Mouse (Mus musculus) limb, embryonic 13.5 days (tissue): ENCODE data around the gene Ubxn7. TPM values are rescaled to one million over a fixed set of nuclear protein-coding genes. Genes with fewer than 3 reads are reported as not detected.
"Not testable (repeated sequence)": the region's sequence is repeated elsewhere in the genome, so short reads cannot be mapped to it uniquely, and the experiment has no call there.

Experiments used
- ATAC-seq: fragments of 200-750 bp; cut with Nextera tagmentation; 2 replicates; pipeline ENCODE4 v1.8.0; 2017; ENCODE audit warnings: low read depth, moderate number of reproducible peaks, moderate TSS enrichment; ENCODE audit not compliant: low FRiP score
- H3K27ac ChIP-seq: fragments of 300-500 bp; sonication (generic); 2 replicates; pipeline ENCODE4 v1.5.1; 2015; ENCODE audit warnings: inconsistent platforms, mild to moderate bottlenecking, moderate library complexity
- H3K27me3 ChIP-seq: fragments of 300-500 bp; sonication (generic); 2 replicates; pipeline ENCODE4 v1.6.1; 2015; ENCODE audit warnings: mild to moderate bottlenecking, inconsistent platforms
- H3K36me3 ChIP-seq: fragments of 300-500 bp; sonication (generic); 2 replicates; pipeline ENCODE4 v1.6.1; 2015; ENCODE audit warnings: inconsistent platforms, mild to moderate bottlenecking, moderate library complexity
- H3K4me1 ChIP-seq: fragments of 300-500 bp; sonication (generic); 2 replicates; pipeline ENCODE4 v1.6.1; 2015; ENCODE audit warnings: inconsistent platforms
- H3K4me2 ChIP-seq: fragments of 300-500 bp; sonication (generic); replicated peaks from 2 replicates; pipeline ENCODE4 v1.6.1; 2015; ENCODE audit warnings: inconsistent platforms, mild to moderate bottlenecking, moderate library complexity
- H3K4me3 ChIP-seq: fragments of 300-500 bp; sonication (generic); 2 replicates; pipeline ENCODE4 v1.5.1; 2015; ENCODE audit warnings: moderate library complexity, mild to moderate bottlenecking, inconsistent platforms
- H3K9ac ChIP-seq: fragments of 300-500 bp; sonication (generic); 2 replicates; pipeline ENCODE4 v1.6.1; 2015; ENCODE audit warnings: mild to moderate bottlenecking, inconsistent platforms
- H3K9me3 ChIP-seq: fragments of 300-500 bp; sonication (generic); 2 replicates; pipeline ENCODE4 v1.6.1; 2016; ENCODE audit warnings: inconsistent platforms
- WGBS: fragments of 180-500 bp; shearing (Covaris S2); methylation state at CpG from one replicate; pipeline ENCODE4 v1.1.7; 2015; 5-methylcytosine and 5-hydroxymethylcytosine counted together
- polyA plus RNA-seq: library from polyadenylated mRNA; unstranded; fragments of >200 nt; fragmentation: Nextera tagmentation; extraction: Ambion mirVana; gene quantifications from 2 replicates; pipeline ENCODE4 v1.2.1, GENCODE M21; 2015

The Ubxn7 gene
- 29.4 and 35.7 TPM in 2 replicates for polyA plus RNA-seq

GRCm38 (mm10) chr16:32332040-32332555, at the start of gene Ubxn7:
TSS of gene Ubxn7 (plus strand) at chr16:32332257.
- WGBS: under 1% methylated on average over 52 of the region's 52 CpGs
- peak within 1 kb of the TSS; percentile 99 for H3K4me3 ChIP-seq

GRCm38 (mm10) chr16:32282608-32283007, 49.4 kb upstream of the Ubxn7 start:
- Histone ChIP-seq H3K4me2 (no peak overlapping the region), H3K9me3 (peaks cover 8% of the 10 kb centered on the region; the same call in 1 of the 2 replicates), H3K27me3 (no peaks in the 10 kb centered on the region), H3K4me1 (peaks cover 31% of the 10 kb centered on the region), H3K36me3 (peaks cover 63% of the 10 kb centered on the region), H3K9ac (no peak overlapping the region), H3K27ac (no peak overlapping the region), H3K4me3 (no peak overlapping the region)
- no peak for ATAC-seq

More at GRCm38 (mm10) chr16:32332040-32332555, at the start of gene Ubxn7:
- H3K27me3 ChIP-seq: no peaks in the 10 kb centered on the region
- no peaks in the 10 kb centered on the region for H3K36me3 ChIP-seq
- peak; percentile 95 for ATAC-seq
- H3K9ac ChIP-seq: peak within 1 kb of the TSS; percentile 99
- peak within 1 kb of the TSS; percentile 61 for H3K4me2 ChIP-seq
- no peaks in the 10 kb centered on the region for H3K9me3 ChIP-seq
- H3K4me1 ChIP-seq: 0 out of 2 replicates have a peak, but pooled peaks cover 19% of the 10 kb centered on the region
- H3K27ac ChIP-seq: peak within 1 kb of the TSS; percentile 97

- 95% methylated on average over 4 of the region's 4 CpGs for whole genome bisulfite sequencing
- no peak overlapping the region for H3K4me3 ChIP-seq
- no peak overlapping the region for H3K27ac ChIP-seq
- no peaks in the 10 kb centered on the region for H3K9me3 ChIP-seq
- H3K4me2 ChIP-seq: no peak overlapping the region
- ATAC-seq: no peak
- H3K36me3 ChIP-seq: peaks cover 59% of the 10 kb centered on the region
- H3K27me3 ChIP-seq: no peaks in the 10 kb centered on the region
- H3K9ac ChIP-seq: no peak overlapping the region
- no peaks in the 10 kb centered on the region for H3K4me1 ChIP-seq
These were observed 40.2 kb upstream of the Ubxn7 start for GRCm38 (mm10) chr16:32291821-32292220.

GRCm38 (mm10) chr16:32299617-32300016, 32.4 kb upstream of the Ubxn7 start:
- not testable (repeated sequence) for ATAC-seq, H3K4me3 ChIP-seq, H3K9me3 ChIP-seq, H3K27ac ChIP-seq, H3K4me1 ChIP-seq, H3K4me2 ChIP-seq, H3K9ac ChIP-seq, H3K27me3 ChIP-seq
- WGBS: 97% methylated on average over 4 of the region's 4 CpGs
- peaks cover 63% of the 10 kb centered on the region for H3K36me3 ChIP-seq

GRCm38 (mm10) chr16:32303046-32303445, 29.0 kb upstream of the Ubxn7 start:
- H3K27me3 ChIP-seq: no peaks in the 10 kb centered on the region
- no peak overlapping the region for H3K27ac ChIP-seq
- H3K4me1 ChIP-seq: no peaks in the 10 kb centered on the region
- no peaks in the 10 kb centered on the region for H3K9me3 ChIP-seq
- no peak overlapping the region for H3K9ac ChIP-seq
- 60% methylated on average over 1 of the region's 1 CpGs for WGBS
- peaks cover 38% of the 10 kb centered on the region for H3K36me3 ChIP-seq
- no peak for ATAC-seq
- H3K4me3 ChIP-seq: no peak overlapping the region
- H3K4me2 ChIP-seq: no peak overlapping the region

GRCm38 (mm10) chr16:32303886-32304285, 28.2 kb upstream of the Ubxn7 start:
- Histone ChIP-seq H3K27ac (no peak overlapping the region), H3K9me3 (no peaks in the 10 kb centered on the region), H3K4me1 (no peaks in the 10 kb centered on the region), H3K27me3 (no peaks in the 10 kb centered on the region), H3K36me3 (peaks cover 29% of the 10 kb centered on the region), H3K4me2 (no peak overlapping the region), H3K9ac (no peak overlapping the region), H3K4me3 (no peak overlapping the region)
- no peak for ATAC-seq
- 95% methylated on average over 7 of the region's 7 CpGs for WGBS

- no peak for ATAC-seq
- Histone ChIP-seq H3K36me3 (no peaks in the 10 kb centered on the region), H3K4me2 (no peak overlapping the region), H3K9me3 (no peaks in the 10 kb centered on the region), H3K27me3 (no peaks in the 10 kb centered on the region; the same call in 1 of the 2 replicates), H3K4me1 (no peaks in the 10 kb centered on the region), H3K4me3 (no peak overlapping the region), H3K9ac (no peak overlapping the region), H3K27ac (no peak overlapping the region)
- 62% methylated on average over 4 of the region's 4 CpGs for WGBS
These were observed 20.1 kb upstream of the Ubxn7 start for GRCm38 (mm10) chr16:32311970-32312369.

GRCm38 (mm10) chr16:32312386-32312785, 19.7 kb upstream of the Ubxn7 start:
- no peak overlapping the region for H3K27ac ChIP-seq
- H3K4me3 ChIP-seq: no peak overlapping the region
- no peaks in the 10 kb centered on the region; the same call in 1 of the 2 replicates for H3K27me3 ChIP-seq
- H3K4me2 ChIP-seq: no peak overlapping the region
- H3K4me1 ChIP-seq: no peaks in the 10 kb centered on the region
- ATAC-seq: no peak
- H3K9me3 ChIP-seq: no peaks in the 10 kb centered on the region
- H3K9ac ChIP-seq: no peak overlapping the region
- WGBS: 28% methylated on average over 5 of the region's 5 CpGs
- H3K36me3 ChIP-seq: no peaks in the 10 kb centered on the region

GRCm38 (mm10) chr16:32312859-32313258, 19.2 kb upstream of the Ubxn7 start:
- H3K4me1 ChIP-seq: no peaks in the 10 kb centered on the region
- no peak overlapping the region for H3K27ac ChIP-seq
- no peaks in the 10 kb centered on the region for H3K9me3 ChIP-seq
- no peak for ATAC-seq
- no peak overlapping the region for H3K4me2 ChIP-seq
- no peak overlapping the region for H3K4me3 ChIP-seq
- no peak overlapping the region for H3K9ac ChIP-seq
- H3K27me3 ChIP-seq: no peaks in the 10 kb centered on the region; the same call in 1 of the 2 replicates
- no peaks in the 10 kb centered on the region for H3K36me3 ChIP-seq
- WGBS: 50% methylated on average over 4 of the region's 4 CpGs

GRCm38 (mm10) chr16:32316601-32317000, 15.5 kb upstream of the Ubxn7 start:
- no peak for ATAC-seq
- Histone ChIP-seq H3K4me2 (no peak overlapping the region), H3K9me3 (no peaks in the 10 kb centered on the region), H3K4me3 (no peak overlapping the region), H3K36me3 (no peaks in the 10 kb centered on the region), H3K27me3 (no peaks in the 10 kb centered on the region; the same call in 1 of the 2 replicates), H3K9ac (no peak overlapping the region), H3K27ac (no peak overlapping the region), H3K4me1 (no peaks in the 10 kb centered on the region)
- 26% methylated on average over 2 of the region's 2 CpGs for WGBS

- Histone ChIP-seq H3K9me3 (no peaks in the 10 kb centered on the region), H3K27ac (no peak overlapping the region), H3K4me2 (no peak overlapping the region; the same call in 1 of the 2 replicates), H3K9ac (no peak overlapping the region), H3K27me3 (no peaks in the 10 kb centered on the region), H3K4me3 (no peak overlapping the region), H3K4me1 (no peaks in the 10 kb centered on the region), H3K36me3 (no peaks in the 10 kb centered on the region)
- no peak for ATAC-seq
- WGBS: 31% methylated on average over 7 of the region's 7 CpGs
These were observed 8.1 kb upstream of the Ubxn7 start for GRCm38 (mm10) chr16:32323953-32324352.

GRCm38 (mm10) chr16:32330876-32331670, 984 bp upstream of the Ubxn7 start:
- H3K4me3 ChIP-seq: peak overlapping the region; percentile 99
- H3K27me3 ChIP-seq: no peaks in the 10 kb centered on the region
- H3K36me3 ChIP-seq: no peaks in the 10 kb centered on the region
- H3K9me3 ChIP-seq: no peaks in the 10 kb centered on the region
- H3K4me1 ChIP-seq: 0 out of 2 replicates have a peak, but pooled peaks cover 12% of the 10 kb centered on the region
- WGBS: 54% methylated on average over 9 of the region's 9 CpGs
- no peak for ATAC-seq
- peak overlapping the region; percentile 99 for H3K9ac ChIP-seq
- peak overlapping the region; percentile 55 for H3K4me2 ChIP-seq
- 0 out of 2 replicates have a peak overlapping the region, but pooled peaks have one; percentile 22 for H3K27ac ChIP-seq
